Mouse (Mus musculus) midbrain, postnatal 0 days (tissue): ENCODE data around the gene Trappc10. TPM values are rescaled to one million over a fixed set of nuclear protein-coding genes. Genes with fewer than 3 reads are reported as not detected.
A peak's percentile ranks its signal among the peaks of the same experiment; 100 is the strongest.

Source experiments
- ATAC-seq: fragments of 200-750 bp; cut with Nextera tagmentation; 2 replicates; pipeline ENCODE4 v1.8.0; 2017; ENCODE audit warnings: moderate number of reproducible peaks, mild to moderate bottlenecking, moderate TSS enrichment, moderate library complexity; ENCODE audit not compliant: low FRiP score
- DNase-seq: peaks from one replicate; pipeline ENCODE4 v3.0.0-alpha.2; 2015; ENCODE audit warnings: low spot score
- H3K27ac ChIP-seq: fragments of 300-500 bp; sonication (generic); 2 replicates; pipeline ENCODE4 v1.5.1; 2014; ENCODE audit warnings: low read depth, mild to moderate bottlenecking, low read length, mixed read lengths
- H3K27me3 ChIP-seq: fragments of 300-500 bp; sonication (generic); 2 replicates; pipeline ENCODE4 v1.6.1; 2014; ENCODE audit warnings: low read length, control low read depth, mixed read lengths; ENCODE audit not compliant: insufficient read depth
- H3K36me3 ChIP-seq: fragments of 300-500 bp; sonication (generic); 2 replicates; pipeline ENCODE4 v1.6.1; 2014; ENCODE audit warnings: low read length, control low read depth, mixed read lengths; ENCODE audit not compliant: insufficient read depth
- H3K4me1 ChIP-seq: fragments of 300-500 bp; sonication (generic); 2 replicates; pipeline ENCODE4 v1.6.1; 2014; ENCODE audit warnings: mild to moderate bottlenecking, control low read depth, antibody characterized with exemption, low read length, mixed read lengths; ENCODE audit not compliant: insufficient read depth
- H3K4me2 ChIP-seq: fragments of 300-500 bp; sonication (generic); 2 replicates; pipeline ENCODE4 v1.6.1; 2014; ENCODE audit warnings: low read depth, mild to moderate bottlenecking, low read length, mixed read lengths; ENCODE audit not compliant: poor library complexity, severe bottlenecking
- H3K4me3 ChIP-seq: fragments of 300-500 bp; sonication (generic); 2 replicates; pipeline ENCODE4 v1.5.1; 2014; ENCODE audit warnings: low read depth, mild to moderate bottlenecking, low read length, moderate library complexity
- H3K9ac ChIP-seq: fragments of 300-500 bp; sonication (generic); replicated peaks from 2 replicates; pipeline ENCODE4 v1.6.1; 2014; ENCODE audit warnings: mild to moderate bottlenecking, low read length, moderate library complexity, mixed read lengths; ENCODE audit not compliant: poor library complexity, severe bottlenecking
- H3K9me3 ChIP-seq: fragments of 300-500 bp; sonication (generic); 2 replicates; pipeline ENCODE4 v1.6.1; 2016; ENCODE audit warnings: low read length, control low read depth
- CTCF ChIP-seq: IDR thresholded peaks from 2 replicates; pipeline ENCODE4 v1.5.1; 2016; ENCODE audit warnings: antibody characterized with exemption, mild to moderate bottlenecking
- WGBS: fragments of 180-500 bp; shearing (Covaris S2); extraction: QIAGEN DNeasy Blood & Tissue Kit; methylation state at CpG from one replicate; pipeline ENCODE4 v1.1.7; 2014; 5-methylcytosine and 5-hydroxymethylcytosine counted together
- polyA plus RNA-seq: library from polyadenylated mRNA; unstranded; fragments of >200 nt; fragmentation: Nextera tagmentation; extraction: Ambion mirVana; gene quantifications from 2 replicates; pipeline ENCODE4 v1.2.1, GENCODE M21; 2015
- total RNA-seq: library from RNA; depleted of rRNA; stranded (reverse); fragments of >200 nt; gene quantifications from 2 replicates; pipeline ENCODE4 v1.2.3, GENCODE M21; 2014

Gene Trappc10
- total and polyA plus RNA-seq, 2 experiments from 2014 or later, result 42.2 to 102 TPM

DNA sequence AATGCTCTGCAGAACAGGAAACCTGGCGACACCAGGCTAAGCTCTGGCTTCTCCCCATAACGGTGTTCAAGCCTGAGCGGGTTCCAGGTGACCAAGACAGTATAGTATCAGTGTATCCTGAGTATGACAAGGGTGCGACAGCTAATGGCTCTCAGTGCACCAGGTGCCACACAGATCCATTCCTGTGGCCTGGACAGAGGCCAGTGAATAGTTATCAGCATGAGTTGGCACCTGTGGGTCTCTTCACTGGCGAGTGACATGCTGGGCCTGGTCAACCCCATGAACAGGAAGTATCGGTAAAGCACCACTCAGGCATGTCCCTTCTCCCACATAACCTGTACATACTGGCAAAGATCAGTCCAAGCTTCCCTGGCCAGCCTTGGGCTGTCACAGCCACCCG lies 73.4 kb downstream of the Trappc10 start:
- Histone ChIP-seq H3K4me3 (no peak overlapping the region), H3K9ac (no peak overlapping the region), H3K36me3 (peaks cover 65% of the 10 kb centered on the region), H3K9me3 (no peaks in the 10 kb centered on the region), H3K27me3 (no peaks in the 10 kb centered on the region), H3K4me1 (peaks cover 6% of the 10 kb centered on the region; the same call in 1 of the 2 replicates), H3K27ac (0 out of 2 replicates have a peak overlapping the region, but pooled peaks have one; percentile 12), H3K4me2 (no peak overlapping the region)
- DNase-seq (no peak), ATAC-seq (no peak)
- 96% methylated on average over 7 of the region's 7 CpGs for WGBS
- TF ChIP-seq CTCF, result no peak

DNA sequence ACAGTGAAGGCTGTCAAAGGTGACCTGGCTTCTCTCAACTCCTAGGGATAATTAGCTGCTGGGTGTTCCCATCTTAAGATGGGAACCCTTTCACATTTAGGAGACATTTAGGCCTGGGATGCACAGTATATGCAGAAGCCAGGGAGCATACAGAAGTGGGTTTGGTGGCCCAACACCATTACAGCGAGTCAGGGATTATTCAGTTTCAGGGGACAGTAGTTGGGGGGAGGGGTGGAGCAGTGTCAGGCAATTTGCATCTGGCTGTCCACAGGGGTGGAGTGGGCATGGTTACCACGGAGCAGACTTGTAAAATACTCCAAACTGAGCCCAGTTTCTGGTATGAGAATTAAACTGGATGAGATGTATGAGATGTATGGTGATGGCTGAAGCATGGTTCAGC lies 74.0 kb downstream of the Trappc10 start:
- H3K9me3 ChIP-seq, result no peaks in the 10 kb centered on the region
- peaks cover 64% of the 10 kb centered on the region for H3K36me3 ChIP-seq
- H3K4me2 ChIP-seq, result peak overlapping the region; percentile 88
- ATAC-seq (no peak), DNase-seq (no peak)
- H3K4me1 ChIP-seq, result peaks cover 6% of the 10 kb centered on the region; the same call in 1 of the 2 replicates
- H3K4me3 ChIP-seq, result no peak overlapping the region
- peak overlapping the region; percentile 73 for H3K27ac ChIP-seq
- H3K9ac ChIP-seq, result no peak overlapping the region
- no peaks in the 10 kb centered on the region for H3K27me3 ChIP-seq
- WGBS, result 49% methylated on average over 2 of the region's 2 CpGs
- TF ChIP-seq CTCF, result no peak

DNA sequence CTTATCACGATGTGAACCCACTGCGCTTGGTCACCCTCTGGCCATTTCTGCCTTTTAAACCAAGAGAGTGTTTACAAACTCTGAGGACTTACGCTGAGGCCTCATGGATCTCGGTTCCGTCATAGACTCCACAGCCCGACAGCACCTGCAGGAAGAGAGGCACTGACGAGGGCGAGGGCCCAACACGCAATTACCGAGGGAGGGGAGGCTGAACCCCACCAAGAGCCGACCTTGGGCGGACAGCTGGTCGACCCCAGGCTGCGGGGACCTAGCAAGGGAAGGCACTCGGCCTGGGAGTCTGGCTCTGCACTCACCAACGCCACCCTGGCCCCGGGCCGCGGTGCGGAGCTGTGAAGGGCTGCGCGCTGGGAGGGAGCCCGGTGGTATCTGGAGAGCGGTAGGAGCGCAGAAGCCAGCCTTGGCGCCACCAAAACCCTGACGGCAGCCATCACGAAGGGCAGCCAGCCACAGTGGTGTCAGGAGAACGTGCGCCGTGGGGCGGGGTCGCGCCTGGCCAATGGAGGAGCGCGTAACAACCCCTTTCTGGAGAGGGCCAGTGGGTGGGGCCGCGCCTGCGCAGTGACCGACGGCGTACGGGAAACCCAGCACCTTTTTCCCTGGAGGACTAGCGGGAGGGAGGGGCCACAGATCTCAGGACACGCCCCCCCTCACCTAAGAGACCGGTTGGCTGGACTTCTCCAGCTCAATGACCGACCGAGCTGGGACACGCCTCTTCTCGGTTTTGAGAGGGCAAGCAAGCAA lies 75.0 kb downstream of the Trappc10 start, which contains the start of gene D10Jhu81e:
D10Jhu81e (minus strand) TSS at position 502 of the 762 bp plus-strand sequence.
- peak within 1 kb of the TSS; percentile 78 for H3K9ac ChIP-seq
- peak within 1 kb of the TSS; percentile 73 for H3K27ac ChIP-seq
- no peaks in the 10 kb centered on the region for H3K9me3 ChIP-seq
- peak; percentile 98 for DNase-seq
- TF ChIP-seq CTCF, result peak; percentile 35
- ATAC-seq, result peak; percentile 96
- H3K4me2 ChIP-seq, result peak within 1 kb of the TSS; percentile 88
- H3K4me1 ChIP-seq, result peaks cover 6% of the 10 kb centered on the region; the same call in 1 of the 2 replicates
- H3K27me3 ChIP-seq, result no peaks in the 10 kb centered on the region
- H3K4me3 ChIP-seq, result peak within 1 kb of the TSS; percentile 62
- peaks cover 64% of the 10 kb centered on the region for H3K36me3 ChIP-seq
- under 1% methylated on average over 45 of the region's 50 CpGs for WGBS

DNA sequence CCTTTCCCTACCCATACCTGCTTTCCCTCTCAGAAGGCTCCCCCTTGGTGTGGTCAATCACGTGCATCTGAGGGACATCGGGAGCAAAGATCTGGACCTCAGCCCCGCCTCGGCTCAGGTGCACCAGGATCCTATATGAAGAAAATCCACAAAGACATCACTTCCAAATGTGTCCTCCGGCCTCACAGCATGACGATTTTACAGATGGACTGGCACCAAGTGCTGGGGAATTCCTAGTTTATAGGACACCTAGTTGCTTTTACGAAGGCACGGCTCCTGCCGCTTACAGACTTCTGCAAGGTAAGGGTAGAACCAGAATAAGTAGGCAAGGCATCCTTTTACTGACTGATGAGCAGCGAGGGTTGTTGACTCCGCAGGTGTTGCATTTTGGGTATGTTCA lies 75.6 kb downstream of the Trappc10 start:
- H3K9ac ChIP-seq, result peak overlapping the region; percentile 78
- DNase-seq, result no peak
- no peaks in the 10 kb centered on the region for H3K27me3 ChIP-seq
- peak overlapping the region; percentile 62 for H3K4me3 ChIP-seq
- H3K27ac ChIP-seq, result no peak overlapping the region; the same call in 1 of the 2 replicates
- H3K9me3 ChIP-seq, result no peaks in the 10 kb centered on the region
- peak overlapping the region; percentile 88 for H3K4me2 ChIP-seq
- no peak for ATAC-seq
- H3K36me3 ChIP-seq, result peaks cover 57% of the 10 kb centered on the region
- TF ChIP-seq CTCF, result no peak
- H3K4me1 ChIP-seq, result peaks cover 6% of the 10 kb centered on the region; the same call in 1 of the 2 replicates
- 89% methylated on average over 11 of the region's 11 CpGs for WGBS

DNA sequence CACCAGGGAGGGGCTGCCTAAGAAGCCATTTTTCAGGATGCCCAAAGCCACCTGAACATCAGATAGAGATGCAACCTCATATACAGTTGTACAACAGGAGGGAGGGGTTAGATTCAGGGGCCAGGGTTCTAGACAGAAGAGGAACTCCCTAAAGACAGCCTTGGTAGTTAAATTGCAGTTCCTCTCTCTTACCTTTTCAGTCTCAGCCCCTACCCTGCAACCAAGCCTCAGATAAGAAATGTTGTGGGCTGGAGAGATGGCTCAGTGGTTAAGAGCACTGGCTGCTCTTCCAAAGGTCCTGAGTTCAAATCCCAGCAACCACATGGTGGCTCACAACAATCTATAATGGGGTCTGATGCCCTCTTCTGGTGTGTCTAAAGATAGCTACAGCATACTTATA lies 76.7 kb downstream of the Trappc10 start:
- no peak for TF ChIP-seq CTCF
- H3K4me2 ChIP-seq, result no peak overlapping the region
- no peak overlapping the region for H3K27ac ChIP-seq
- DNase-seq (no peak), ATAC-seq (no peak)
- H3K9me3 ChIP-seq, result no peaks in the 10 kb centered on the region
- no peak overlapping the region for H3K9ac ChIP-seq
- peaks cover 6% of the 10 kb centered on the region; the same call in 1 of the 2 replicates for H3K4me1 ChIP-seq
- H3K36me3 ChIP-seq, result peaks cover 58% of the 10 kb centered on the region
- no peak overlapping the region for H3K4me3 ChIP-seq
- no peaks in the 10 kb centered on the region for H3K27me3 ChIP-seq

DNA sequence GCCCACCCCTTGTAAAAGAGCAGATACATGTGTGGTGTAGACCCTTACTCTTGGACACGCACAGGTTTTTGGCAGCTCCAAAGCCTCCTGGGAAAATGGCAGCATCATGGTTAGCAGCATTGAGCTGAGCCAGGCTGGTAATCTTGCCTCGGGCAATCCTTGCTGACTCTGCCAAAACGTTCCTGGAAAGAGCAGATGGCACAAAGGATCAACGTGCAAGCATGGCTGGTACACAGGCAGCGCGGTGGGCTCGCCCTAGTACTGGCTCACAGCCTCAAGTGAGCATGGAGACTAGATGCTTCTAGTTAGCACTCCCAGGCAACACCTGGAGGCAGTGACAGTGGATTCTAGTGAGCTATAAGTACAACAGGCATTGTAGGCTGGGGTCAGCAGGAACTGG lies 77.1 kb downstream of the Trappc10 start:
- ATAC-seq (no peak), DNase-seq (peak; percentile 68)

More for the DNA sequence above, 77.1 kb downstream of the Trappc10 start:
- H3K4me2 ChIP-seq, result no peak overlapping the region
- no peak overlapping the region for H3K27ac ChIP-seq
- no peaks in the 10 kb centered on the region for H3K27me3 ChIP-seq
- peaks cover 6% of the 10 kb centered on the region; the same call in 1 of the 2 replicates for H3K4me1 ChIP-seq
- no peaks in the 10 kb centered on the region for H3K9me3 ChIP-seq
- peaks cover 57% of the 10 kb centered on the region for H3K36me3 ChIP-seq
- WGBS, result 82% methylated on average over 7 of the region's 7 CpGs
- no peak overlapping the region for H3K4me3 ChIP-seq
- TF ChIP-seq CTCF, result no peak
- no peak overlapping the region for H3K9ac ChIP-seq
